Mouse (Mus musculus) spleen, postnatal 14 days (tissue): ENCODE measurements around the gene Gipc3.

Source experiments
- DNase-seq, 2 experiments: peaks; one replicate each; pipeline ENCODE4 v3.0.0; 2021 to 2022; ENCODE audit warnings: low spot score in 2 of 2

Gene Gipc3

GRCm38 (mm10) chr10:81342686-81343505, at the start of gene Gipc3:
TSS of gene Gipc3 (minus strand) at chr10:81343266.
- DNase-seq: no peak

- no peak for DNase-seq
Observed at GRCm38 (mm10) chr10:81392781-81393185, 49.7 kb upstream of the Gipc3 start, which contains the start of gene Smim24. TSS of gene Smim24 (plus strand) at chr10:81393051.

GRCm38 (mm10) chr10:81392270-81392669, 49.2 kb upstream of the Gipc3 start:
- DNase-seq: no peak

- no peak for DNase-seq
Observed at GRCm38 (mm10) chr10:81390678-81390965, 47.6 kb upstream of the Gipc3 start.

GRCm38 (mm10) chr10:81389801-81390677, 47.0 kb upstream of the Gipc3 start:
- DNase-seq: peak; percentile 63 to 75

GRCm38 (mm10) chr10:81389373-81389772, 46.3 kb upstream of the Gipc3 start:
- no peak for DNase-seq

- no peak for DNase-seq
Observed at GRCm38 (mm10) chr10:81388505-81389055, 45.5 kb upstream of the Gipc3 start, which contains the start of gene Gm48552. TSS of gene Gm48552 (plus strand) at chr10:81389005.

GRCm38 (mm10) chr10:81387716-81388115, 44.6 kb upstream of the Gipc3 start:
- DNase-seq: no peak

- no peak for DNase-seq
Observed at GRCm38 (mm10) chr10:81385603-81386306, 42.7 kb upstream of the Gipc3 start.

GRCm38 (mm10) chr10:81384605-81384982, 41.5 kb upstream of the Gipc3 start:
- no peak for DNase-seq

- peak; percentile 99 for DNase-seq
Observed at GRCm38 (mm10) chr10:81383802-81384604, 40.9 kb upstream of the Gipc3 start, which contains the start of the genes Dohh and Gm48551. TSS of gene Dohh (plus strand) at chr10:81384428. TSS of gene Gm48551 (plus strand) at chr10:81384466.

GRCm38 (mm10) chr10:81382039-81382438, 39.0 kb upstream of the Gipc3 start:
- DNase-seq: peak; percentile 79 to 86

GRCm38 (mm10) chr10:81379809-81380378, 36.8 kb upstream of the Gipc3 start:
- DNase-seq: no peak

GRCm38 (mm10) chr10:81379183-81379553, 36.1 kb upstream of the Gipc3 start:
- DNase-seq: no peak

- DNase-seq: peak; percentile 100
Observed at GRCm38 (mm10) chr10:81378553-81379182, 35.6 kb upstream of the Gipc3 start.

GRCm38 (mm10) chr10:81377793-81378552, 34.9 kb upstream of the Gipc3 start, which contains the start of gene Fzr1:
TSS of gene Fzr1 (minus strand) at chr10:81378516.
- peak in 1 of 2 experiments; percentile 32 for DNase-seq

- DNase-seq: no peak
Observed at GRCm38 (mm10) chr10:81377362-81377664, 34.2 kb upstream of the Gipc3 start.

- DNase-seq: peak in 1 of 2 experiments; percentile 52
Observed at GRCm38 (mm10) chr10:81376561-81377361, 33.7 kb upstream of the Gipc3 start.
